Mouse (Mus musculus): ENCODE measurements at regions not wholly inside any gene's neighbourhood (a gene's known extent, or its start where the extent isn't known, plus 50 kb on each side); places are given as distances from the start of the nearest gene placed in this dataset.

DNA sequence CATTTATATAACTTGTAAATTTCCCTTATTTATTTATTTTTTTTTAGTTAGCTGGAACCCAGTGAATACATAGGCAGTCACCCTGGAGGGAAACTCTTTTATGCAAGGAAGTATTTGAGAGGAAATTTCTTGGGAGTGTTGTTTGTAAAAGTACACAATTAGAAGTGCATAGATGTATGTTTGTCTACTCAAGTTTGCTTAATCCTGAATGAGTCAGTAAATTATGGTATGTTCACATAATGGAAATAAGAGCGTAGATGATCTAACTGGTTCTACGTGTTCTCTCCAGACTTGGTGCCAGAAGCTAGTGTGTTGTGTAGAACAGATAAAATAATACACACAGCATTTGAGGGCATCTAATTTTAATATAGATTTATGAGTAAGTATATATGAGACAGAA lies 310.5 kb downstream of the Klf5 start:
- intact Hi-C loops (cut with DNase I): no loop called here
- DNase-seq: no peak

- DNase-seq: no peak
- intact Hi-C loops (cut with DNase I): no loop called here
These were observed 312.9 kb downstream of the Klf5 start for GRCm38 (mm10) chr14:99611435-99611834.

- intact Hi-C loops (cut with DNase I): no loop called here
- DNase-seq: no peak
These were observed 313.6 kb downstream of the Klf5 start for GRCm38 (mm10) chr14:99612114-99612513.

DNA sequence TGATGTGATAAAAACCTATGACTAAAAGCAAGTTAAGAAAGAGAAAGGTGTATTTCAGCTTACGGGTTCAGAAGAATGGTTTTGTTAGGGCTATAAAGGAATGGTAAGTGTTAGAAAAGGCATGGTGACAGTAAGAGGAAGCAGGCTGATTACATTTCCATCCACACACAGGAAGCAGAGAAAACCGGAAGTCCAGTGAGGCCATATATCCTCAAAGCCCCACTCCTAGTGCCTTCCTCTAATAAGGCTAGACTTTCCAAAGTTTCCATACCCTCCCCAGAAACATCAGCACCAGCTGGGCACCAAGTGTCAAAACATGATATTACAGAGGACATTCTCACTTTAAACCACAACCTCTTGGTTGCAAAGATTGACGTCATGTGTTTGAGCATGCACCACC lies 316.3 kb downstream of the Klf5 start:
- DNase-seq: no peak
- intact Hi-C loops (cut with DNase I): no loop called here

- intact Hi-C loops (cut with DNase I): no loop called here
- no peak for DNase-seq
These were observed 318.3 kb downstream of the Klf5 start for GRCm38 (mm10) chr14:99616655-99617335.

DNA sequence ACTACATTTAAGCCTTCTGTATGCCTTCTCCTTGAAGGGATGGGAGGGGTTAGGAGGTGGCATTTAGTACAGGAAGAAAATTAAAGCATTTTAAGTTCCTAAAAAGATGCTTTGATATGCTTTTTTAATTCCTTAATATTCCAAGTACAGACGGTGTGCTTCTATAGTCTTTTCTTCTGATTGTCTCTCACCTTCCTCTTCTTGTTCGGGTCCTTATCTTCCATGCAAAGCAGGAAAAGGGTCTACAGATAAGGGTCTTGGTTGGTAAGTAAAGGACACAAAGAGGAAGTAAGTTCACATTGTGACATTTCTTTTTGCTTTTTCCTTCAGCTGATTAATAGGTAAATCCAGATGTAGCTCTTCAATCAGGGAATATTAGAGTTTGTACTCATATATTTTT lies 318.9 kb downstream of the Klf5 start:
- intact Hi-C loops (cut with DNase I): no loop called here
- no peak for DNase-seq

GRCm38 (mm10) chr14:99621538-99621937 lies 323.0 kb downstream of the Klf5 start:
- intact Hi-C loops (cut with DNase I): no loop called here
- no peak for DNase-seq

GRCm38 (mm10) chr14:99624380-99625327 lies 326.2 kb downstream of the Klf5 start:
- no peak for DNase-seq
- intact Hi-C loops (cut with DNase I): no loop called here

- intact Hi-C loops (cut with DNase I): no loop called here
These were observed 329.1 kb downstream of the Klf5 start for GRCm38 (mm10) chr14:99627615-99628014.

GRCm38 (mm10) chr14:99631092-99631491 lies 332.6 kb downstream of the Klf5 start:
- intact Hi-C loops (cut with DNase I): no loop called here
- no peak for DNase-seq

More at GRCm38 (mm10) chr14:99627615-99628014, 329.1 kb downstream of the Klf5 start:
- no peak for DNase-seq

DNA sequence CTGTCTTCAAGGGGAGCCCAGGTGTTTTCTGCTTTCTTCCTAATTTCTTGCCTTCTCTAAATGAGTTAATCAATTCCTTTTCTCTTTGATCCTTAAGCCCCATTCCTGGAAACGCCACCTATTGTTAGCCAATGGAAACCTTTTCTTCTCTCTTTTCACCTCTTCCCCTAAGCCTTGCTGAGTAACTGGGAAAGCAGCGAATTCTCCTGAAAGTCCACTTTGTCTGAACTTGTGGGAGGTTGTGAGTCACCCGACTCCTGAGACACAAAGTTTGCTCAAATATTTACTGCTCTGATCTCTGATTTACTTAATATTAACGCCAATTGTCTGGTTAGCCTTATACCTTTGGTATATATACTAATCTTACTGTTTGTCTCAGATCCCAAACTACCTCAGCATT lies 334.0 kb downstream of the Klf5 start:
- intact Hi-C loops (cut with DNase I): no loop called here
- no peak for DNase-seq

DNA sequence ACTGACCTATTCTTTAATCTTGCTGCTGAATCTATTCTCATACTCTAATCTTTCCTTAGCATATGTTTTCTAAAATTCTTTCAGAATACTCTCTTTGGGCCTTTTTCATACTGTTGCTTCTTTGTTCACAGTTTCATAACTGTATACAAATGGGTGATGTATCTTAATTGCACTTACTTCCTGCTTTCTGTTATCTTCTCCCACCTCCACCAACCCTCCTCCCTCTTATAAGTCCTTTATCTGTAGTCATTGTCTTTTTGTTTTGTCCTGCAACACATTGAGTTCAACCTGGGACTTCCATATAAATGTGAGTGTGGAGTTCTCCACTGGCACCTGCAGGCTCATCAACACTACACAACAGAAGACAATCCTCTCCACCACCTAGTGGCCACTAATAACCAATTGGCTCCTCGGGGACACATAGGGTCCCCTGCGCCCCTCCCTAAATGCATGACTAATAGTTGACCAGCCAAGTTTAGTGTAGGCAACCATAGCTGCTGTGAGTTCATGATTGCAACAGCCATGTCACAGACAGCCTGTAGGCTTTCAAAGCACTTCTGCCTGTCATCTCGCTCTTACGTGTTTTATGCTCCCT lies 337.2 kb downstream of the Klf5 start:
- intact Hi-C loops (cut with DNase I): no loop called here
- DNase-seq: no peak

GRCm38 (mm10) chr14:99641475-99642453 lies 343.3 kb downstream of the Klf5 start:
- no peak for DNase-seq
- intact Hi-C loops (cut with DNase I): no loop called here

GRCm38 (mm10) chr14:99646323-99646722 lies 347.8 kb downstream of the Klf5 start:
- no peak for DNase-seq
- intact Hi-C loops (cut with DNase I): no loop called here

GRCm38 (mm10) chr14:99674399-99674798 lies 375.9 kb downstream of the Klf5 start:
- no peak for DNase-seq
- intact Hi-C loops (cut with DNase I): no loop called here

- intact Hi-C loops (cut with DNase I): no loop called here
These were observed 388.7 kb downstream of the Klf5 start for GRCm38 (mm10) chr14:99687062-99687806.

DNA sequence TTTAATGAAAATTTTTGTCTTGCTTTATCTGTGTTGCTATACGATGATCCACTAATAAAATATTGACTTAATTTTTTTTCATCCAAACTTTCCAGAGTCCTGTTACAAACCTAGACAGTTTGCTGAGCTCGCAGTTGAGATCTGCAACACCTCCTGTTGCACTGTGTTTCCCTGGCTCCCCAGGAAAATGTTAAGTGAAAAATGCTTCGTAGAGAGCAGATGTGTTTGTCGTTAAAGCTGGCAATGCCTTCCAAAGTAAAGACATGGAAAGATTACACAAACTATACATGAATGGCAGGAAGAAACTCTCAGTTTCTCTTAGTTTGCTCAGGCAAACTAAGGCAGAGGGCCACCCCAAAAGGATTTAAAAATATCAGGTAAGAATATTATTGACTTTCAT lies 389.9 kb downstream of the Klf5 start:
- intact Hi-C loops (cut with DNase I): no loop called here
- no peak for DNase-seq

More at GRCm38 (mm10) chr14:99687062-99687806, 388.7 kb downstream of the Klf5 start:
- no peak for DNase-seq

DNA sequence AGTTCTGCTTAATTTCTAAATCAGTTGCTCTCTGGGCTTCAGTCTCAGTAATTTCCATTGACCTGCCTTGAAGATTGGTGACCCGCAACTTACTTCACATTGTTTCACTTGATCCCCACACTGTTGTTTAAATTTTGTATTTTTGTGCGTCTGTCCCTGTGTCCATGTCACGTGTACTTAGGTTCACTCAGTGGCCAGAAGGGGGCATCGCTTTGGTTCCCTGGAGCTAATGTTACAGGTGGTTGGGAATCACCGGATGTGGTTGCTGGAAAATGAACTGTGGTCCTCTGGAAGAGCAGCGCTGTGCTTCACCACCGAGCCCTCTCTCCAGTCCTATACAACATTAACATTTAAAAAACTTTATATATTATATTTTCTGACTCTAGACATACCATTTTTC lies 397.8 kb downstream of the Klf5 start:
- intact Hi-C loops (cut with DNase I): no loop called here
- no peak for DNase-seq

DNA sequence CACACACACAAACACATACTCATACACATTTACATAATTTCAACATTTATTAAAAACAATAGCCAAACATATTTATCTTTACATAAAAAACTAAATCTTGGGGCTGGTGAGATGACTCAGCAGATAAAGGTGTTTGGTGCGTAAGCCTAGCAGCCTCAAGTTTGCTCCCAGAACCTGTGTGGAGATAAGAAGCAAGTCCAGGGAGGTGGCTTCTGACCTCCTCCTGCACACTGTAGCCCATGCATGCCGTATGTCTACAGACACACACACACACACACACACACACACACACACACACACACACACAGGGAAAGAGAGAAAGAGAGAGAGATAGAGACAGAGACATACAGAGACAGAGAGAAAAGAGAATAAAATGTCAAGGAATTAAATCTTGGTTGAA lies 401.1 kb downstream of the Klf5 start:
- intact Hi-C loops (cut with DNase I): no loop called here
- no peak for DNase-seq

DNA sequence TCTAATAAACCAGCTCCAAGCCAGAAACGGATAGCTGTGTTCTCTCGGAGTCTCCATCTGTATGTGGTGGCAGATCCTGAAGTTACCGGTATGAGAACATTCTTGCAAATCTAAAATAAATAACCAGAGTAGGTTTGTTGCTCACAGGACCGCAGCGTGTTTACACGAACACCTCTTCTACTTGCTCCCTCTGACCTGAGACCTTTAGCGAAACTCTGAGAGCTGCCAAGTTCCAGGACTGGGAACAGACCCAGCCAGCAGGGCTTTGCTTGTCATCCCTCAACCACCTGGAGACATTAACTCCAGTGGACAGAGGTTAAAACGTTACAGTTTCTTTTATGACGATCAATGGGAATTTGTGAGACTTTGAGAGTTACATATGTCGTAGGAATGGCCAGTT lies 407.5 kb downstream of the Klf5 start:
- DNase-seq: no peak
- intact Hi-C loops (cut with DNase I): no loop called here

Measured in heart, postnatal 10 days (tissue).